Mouse (Mus musculus) G1E (cell line): Measurements from ENCODE around the gene Ddx6. TPM values are rescaled to one million over a fixed set of nuclear protein-coding genes. Genes with fewer than 3 reads are reported as not detected.

ENCODE experiments used
- ATAC-seq: 2 replicates; pipeline ENCODE4 v1.8.0; 2016; ENCODE audit warnings: mild to moderate bottlenecking; ENCODE audit not compliant: insufficient number of reproducible peaks, poor library complexity, low FRiP score, severe bottlenecking; ENCODE audit errors: extremely low read depth
- DNase-seq: peaks from one replicate; pipeline ENCODE4 v3.0.0; 2012; ENCODE audit warnings: low spot score
- H3K27me3 ChIP-seq: 2 replicates; pipeline ENCODE4 v1.6.1; 2012; ENCODE audit warnings: mild to moderate bottlenecking, low read length, inconsistent platforms; ENCODE audit not compliant: insufficient read depth
- H3K36me3 ChIP-seq: replicated peaks from 2 replicates; pipeline ENCODE3; 2012; ENCODE audit warnings: mild to moderate bottlenecking, inconsistent platforms
- H3K4me1 ChIP-seq: 2 replicates; pipeline ENCODE4 v1.6.1; 2012; ENCODE audit warnings: low read depth, low read length, inconsistent platforms, mixed read lengths; ENCODE audit not compliant: insufficient read depth
- H3K4me3 ChIP-seq: 2 replicates; pipeline ENCODE4 v1.5.1; 2012; ENCODE audit warnings: low read depth, mild to moderate bottlenecking, inconsistent platforms, low read length, moderate library complexity, mixed read lengths
- H3K9me3 ChIP-seq: replicated peaks from 2 replicates; pipeline ENCODE4 v1.6.1; 2012; ENCODE audit warnings: inconsistent platforms
- CTCF ChIP-seq: IDR thresholded peaks from 2 replicates; pipeline ENCODE4 v1.5.1; 2012; ENCODE audit warnings: low read depth, low read length, inconsistent platforms, mixed read lengths
- GATA1 ChIP-seq: IDR thresholded peaks from 2 replicates; pipeline ENCODE4 v1.6.1; 2012; ENCODE audit warnings: borderline replicate concordance, low read length, inconsistent platforms, mixed read lengths
- GATA2 ChIP-seq: IDR thresholded peaks from 2 replicates; pipeline ENCODE4 v1.6.1; 2012; ENCODE audit warnings: low read depth, low read length, inconsistent platforms, borderline replicate concordance
- POLR2AphosphoS5 ChIP-seq: IDR thresholded peaks from 2 replicates; pipeline ENCODE4 v1.6.1; 2012; ENCODE audit warnings: low read depth, low read length, inconsistent platforms; ENCODE audit not compliant: insufficient replicate concordance
- TAL1 ChIP-seq: conservative IDR thresholded peaks from 2 replicates; pipeline ENCODE4 v1.6.1; 2012; ENCODE audit warnings: low read depth, low read length, inconsistent platforms, mixed read lengths
- polyA plus RNA-seq: library from polyadenylated mRNA; stranded (reverse); fragments of >175 nt; gene quantifications from 2 replicates; pipeline ENCODE4 v1.2.3, GENCODE M21; 2012
- total RNA-seq, 2 experiments: library from RNA; stranded (forward) in 1 of 2; stranded (reverse) in 1 of 2; fragments of 200-1000 nt in 1 of 2; fragments of >200 nt in 1 of 2; fragmentation: Nextera tagmentation in 1 of 2; gene quantifications; 2 replicates each; pipeline ENCODE4 v1.2.3; 2014 to 2017

Gene Ddx6
- total and polyA plus RNA-seq, 3 experiments: 23.2 to 88.2 (median 54.5) TPM

- Histone ChIP-seq H3K9me3 (no peaks in the 10 kb centered on the region), H3K4me3 (no peak overlapping the region), H3K4me1 (peaks cover 2% of the 10 kb centered on the region; the same call in 1 of the 2 replicates), H3K27me3 (peaks cover 57% of the 10 kb centered on the region), H3K36me3 (no peaks in the 10 kb centered on the region)
- no peak for TF ChIP-seq POLR2AphosphoS5
- TF ChIP-seq TAL1: no peak
- no peak for TF ChIP-seq GATA2
- TF ChIP-seq CTCF: no peak
- no peak for TF ChIP-seq GATA1
- ATAC-seq: no peak
- no peak for DNase-seq
Measured at GRCm38 (mm10) chr9:44686638-44687037, 81.9 kb downstream of the Ddx6 start.

GRCm38 (mm10) chr9:44688013-44688412 is 83.3 kb downstream of the Ddx6 start:
- no peaks in the 10 kb centered on the region for H3K36me3 ChIP-seq
- H3K27me3 ChIP-seq: peaks cover 56% of the 10 kb centered on the region
- H3K9me3 ChIP-seq: no peaks in the 10 kb centered on the region
- DNase-seq (no peak), ATAC-seq (no peak)
- H3K4me1 ChIP-seq: peaks cover 2% of the 10 kb centered on the region; the same call in 1 of the 2 replicates
- no peak overlapping the region for H3K4me3 ChIP-seq
- TF ChIP-seq CTCF (no peak), TAL1 (no peak), GATA2 (no peak), POLR2AphosphoS5 (no peak), GATA1 (no peak)

Other genes with a start within 250 kb of the Ddx6 start
- gene Vps11, start 243.2 kb upstream of the Ddx6 start, total RNA-seq (2014; fragmentation: Nextera tagmentation): 13.6 and 15.7 TPM in 2 replicates
- gene Vps11, start 243.2 kb upstream of the Ddx6 start, total RNA-seq (2017): 26.4 and 27.0 TPM in 2 replicates
- 6.7 and 7.7 TPM in 2 replicates for gene Vps11, start 243.2 kb upstream of the Ddx6 start, polyA plus RNA-seq
- 51.8 and 55.8 TPM in 2 replicates for gene Hyou1, start 225.4 kb upstream of the Ddx6 start, total RNA-seq (2014; fragmentation: Nextera tagmentation)
- 31.2 and 36.6 TPM in 2 replicates for gene Hyou1, start 225.4 kb upstream of the Ddx6 start, total RNA-seq (2017)
- gene Hyou1, start 225.4 kb upstream of the Ddx6 start, polyA plus RNA-seq: 21.1 and 27.9 TPM in 2 replicates
- gene Slc37a4, start 208.0 kb upstream of the Ddx6 start, total RNA-seq (2014; fragmentation: Nextera tagmentation): 10.0 and 16.0 TPM in 2 replicates
- gene Slc37a4, start 208.0 kb upstream of the Ddx6 start, total RNA-seq (2017): 24.4 and 31.7 TPM in 2 replicates
- gene Slc37a4, start 208.0 kb upstream of the Ddx6 start, polyA plus RNA-seq: 10.4 and 11.8 TPM in 2 replicates
- gene Rps25, start 197.8 kb upstream of the Ddx6 start, total RNA-seq (2014; fragmentation: Nextera tagmentation): 661 and 718 TPM in 2 replicates
- gene Rps25, start 197.8 kb upstream of the Ddx6 start, total RNA-seq (2017): 2,498 and 2,521 TPM in 2 replicates
- 230 and 272 TPM in 2 replicates for gene Rps25, start 197.8 kb upstream of the Ddx6 start, polyA plus RNA-seq
- 31.8 and 52.9 TPM in 2 replicates for gene Trappc4, start 197.3 kb upstream of the Ddx6 start, total RNA-seq (2014; fragmentation: Nextera tagmentation)
- gene Trappc4, start 197.3 kb upstream of the Ddx6 start, total RNA-seq (2017): 69.1 and 71.4 TPM in 2 replicates
- 6.3 and 9.6 TPM in 2 replicates for gene Trappc4, start 197.3 kb upstream of the Ddx6 start, polyA plus RNA-seq
- 32.2 and 34.4 TPM in 2 replicates for gene Ccdc84, start 186.3 kb upstream of the Ddx6 start, total RNA-seq (2014; fragmentation: Nextera tagmentation)
- gene Ccdc84, start 186.3 kb upstream of the Ddx6 start, total RNA-seq (2017): 23.7 and 25.1 TPM in 2 replicates
- gene Ccdc84, start 186.3 kb upstream of the Ddx6 start, polyA plus RNA-seq: 10.2 and 10.4 TPM in 2 replicates
- gene Foxr1, start 163.8 kb upstream of the Ddx6 start, total RNA-seq (2014; fragmentation: Nextera tagmentation): not detected in 2 replicates
- 0.11 TPM in 1 of 2 replicates, not detected in the other for gene Foxr1, start 163.8 kb upstream of the Ddx6 start, total RNA-seq (2017)
- not detected in 2 replicates for gene Foxr1, start 163.8 kb upstream of the Ddx6 start, polyA plus RNA-seq
- not detected in 2 replicates for gene Upk2, start 149.9 kb upstream of the Ddx6 start, total RNA-seq (2014; fragmentation: Nextera tagmentation)
- not detected in 2 replicates for gene Upk2, start 149.9 kb upstream of the Ddx6 start, total RNA-seq (2017)
- not detected in 2 replicates for gene Upk2, start 149.9 kb upstream of the Ddx6 start, polyA plus RNA-seq
- gene Bcl9l, start 122.1 kb upstream of the Ddx6 start, total RNA-seq (2014; fragmentation: Nextera tagmentation): 0.15 TPM in 1 of 2 replicates, not detected in the other
- 0.16 and 0.17 TPM in 2 replicates for gene Bcl9l, start 122.1 kb upstream of the Ddx6 start, total RNA-seq (2017)
- gene Bcl9l, start 122.1 kb upstream of the Ddx6 start, polyA plus RNA-seq: 0.09 and 0.14 TPM in 2 replicates
- gene Cxcr5, start 43.0 kb upstream of the Ddx6 start, total RNA-seq (2014; fragmentation: Nextera tagmentation): not detected in 2 replicates
- gene Cxcr5, start 43.0 kb upstream of the Ddx6 start, total RNA-seq (2017): 0.06 and 0.22 TPM in 2 replicates
- not detected in 2 replicates for gene Cxcr5, start 43.0 kb upstream of the Ddx6 start, polyA plus RNA-seq
- gene Treh, start 68.3 kb downstream of the Ddx6 start, total RNA-seq (2014; fragmentation: Nextera tagmentation): not detected in 2 replicates
- not detected in 2 replicates for gene Treh, start 68.3 kb downstream of the Ddx6 start, total RNA-seq (2017)
- gene Treh, start 68.3 kb downstream of the Ddx6 start, polyA plus RNA-seq: not detected in 2 replicates
- 2.6 and 4.0 TPM in 2 replicates for gene Phldb1, start 130.3 kb downstream of the Ddx6 start, total RNA-seq (2014; fragmentation: Nextera tagmentation)
- gene Phldb1, start 130.3 kb downstream of the Ddx6 start, total RNA-seq (2017): 6.4 and 7.4 TPM in 2 replicates
- gene Phldb1, start 130.3 kb downstream of the Ddx6 start, polyA plus RNA-seq: 8.1 and 8.8 TPM in 2 replicates
- 239 and 270 TPM in 2 replicates for gene Arcn1, start 163.0 kb downstream of the Ddx6 start, total RNA-seq (2014; fragmentation: Nextera tagmentation)
- gene Arcn1, start 163.0 kb downstream of the Ddx6 start, total RNA-seq (2017): 124 and 134 TPM in 2 replicates
- gene Arcn1, start 163.0 kb downstream of the Ddx6 start, polyA plus RNA-seq: 14.5 and 16.7 TPM in 2 replicates
- gene Ift46, start 163.0 kb downstream of the Ddx6 start, total RNA-seq (2014; fragmentation: Nextera tagmentation): 78.2 and 90.8 TPM in 2 replicates
- gene Ift46, start 163.0 kb downstream of the Ddx6 start, total RNA-seq (2017): 32.5 and 32.8 TPM in 2 replicates
- 1.6 and 1.8 TPM in 2 replicates for gene Ift46, start 163.0 kb downstream of the Ddx6 start, polyA plus RNA-seq
- not detected in 2 replicates for gene Tmem25, start 194.4 kb downstream of the Ddx6 start, total RNA-seq (2014; fragmentation: Nextera tagmentation)
- gene Tmem25, start 194.4 kb downstream of the Ddx6 start, total RNA-seq (2017): 0.27 and 0.52 TPM in 2 replicates
- gene Tmem25, start 194.4 kb downstream of the Ddx6 start, polyA plus RNA-seq: 0.04 and 0.08 TPM in 2 replicates
- not detected in 2 replicates for gene Ttc36, start 198.2 kb downstream of the Ddx6 start, total RNA-seq (2014; fragmentation: Nextera tagmentation)
- 0.76 TPM in 1 of 2 replicates, not detected in the other for gene Ttc36, start 198.2 kb downstream of the Ddx6 start, total RNA-seq (2017)
- 0.31 and 0.38 TPM in 2 replicates for gene Ttc36, start 198.2 kb downstream of the Ddx6 start, polyA plus RNA-seq